8 mouse cellular contexts compared by ENCODE assay signal in the genomic region with DNA sequence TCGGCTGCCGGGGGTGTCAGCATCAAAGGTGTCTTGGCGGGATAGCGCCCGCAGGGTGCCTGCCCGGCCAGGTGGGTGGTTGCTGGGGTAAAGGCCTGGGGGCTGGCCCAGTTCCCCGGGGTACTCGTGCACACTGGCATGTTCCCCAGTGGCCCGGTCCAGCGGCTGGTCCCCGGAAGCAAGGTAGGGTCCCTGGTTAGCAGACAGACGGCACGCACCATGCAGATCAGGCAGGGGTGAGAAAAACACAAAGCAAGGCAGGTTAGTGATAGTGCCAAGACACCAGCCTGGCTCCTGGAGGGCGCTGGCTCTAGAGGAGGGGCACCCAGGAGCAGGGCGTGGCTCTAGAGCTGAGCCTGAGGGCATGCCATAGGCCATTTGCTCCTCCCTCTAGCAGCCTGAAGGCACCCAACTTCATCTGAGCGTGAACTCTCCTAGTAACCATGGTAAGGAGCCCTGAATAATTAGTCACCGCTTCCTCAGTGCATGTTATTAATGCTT. TPM values are rescaled to one million over a fixed set of nuclear protein-coding genes. Genes with fewer than 3 reads are reported as not detected.
DNase-seq lines count a peak whose midpoint lies in the region; ATAC-seq and TF ChIP-seq lines count a peak whose summit lies in the region.

No protein-coding gene starts in this region.

- TF ChIP-seq EP300 in MEL (IDR thresholded peaks at IDR 0.05; ENCODE audit: low read depth in 1 of 2, low read length in 2 of 2), result no peak

- no peak for TF ChIP-seq CTCF in layer of hippocampus, adult 2 months (conservative IDR thresholded peaks at IDR 0.05)
- no peak for TF ChIP-seq CTCF in MEL (IDR thresholded peaks at IDR 0.05 in 2 of 3, conservative IDR thresholded peaks at IDR 0.05 in 1 of 3; ENCODE audit: control insufficient read depth in 1 of 3, insufficient read depth in 1 of 3, low read depth in 2 of 3, low read length in 3 of 3, poor library complexity in 1 of 3, severe bottlenecking in 1 of 3)

- peaks cover 5 to 16% of the 10 kb centered on the region in 2 experiments; a peak in 3 of 4 replicates for H3K4me1 ChIP-seq in MEL (ENCODE audit: control insufficient read depth in 1 of 2, insufficient read depth in 2 of 2, low read length in 2 of 2)
- H3K4me1 ChIP-seq in heart, embryonic 16.5 days (ENCODE audit: control insufficient read depth, insufficient read depth, low read length), result peaks cover 16% of the 10 kb centered on the region
- peaks cover 28% of the 10 kb centered on the region for H3K4me1 ChIP-seq in midbrain, embryonic 13.5 days (replicated peaks)

- H3K4me2 ChIP-seq in heart, embryonic 16.5 days (ENCODE audit: low read depth, low read length), result peak overlapping the region; percentile 61
- 0 out of 2 replicates have a peak overlapping the region, but pooled peaks have one; percentile 19 for H3K4me2 ChIP-seq in midbrain, embryonic 13.5 days (replicated peaks)

- TF ChIP-seq POLR2A in MEL (IDR thresholded peaks at IDR 0.05; ENCODE audit: control insufficient read depth in 1 of 2, insufficient read depth in 1 of 2, low read depth in 1 of 2, low read length in 2 of 2, poor library complexity in 1 of 2), result no peak

- TF ChIP-seq RAD21 in MEL (IDR thresholded peaks at IDR 0.05; ENCODE audit: low read depth, low read length), result no peak

- 38% methylated on average over 17 of the region's 17 CpGs for whole genome bisulfite sequencing in heart, embryonic 16.5 days
- 38% methylated on average over 17 of the region's 17 CpGs for WGBS in midbrain, embryonic 13.5 days

- peaks cover 0 to 6% of the 10 kb centered on the region in 2 experiments; a peak in 2 of 4 replicates for H3K36me3 ChIP-seq in MEL (ENCODE audit: control insufficient read depth in 1 of 2, insufficient read depth in 2 of 2, low read length in 2 of 2)
- H3K36me3 ChIP-seq in heart, embryonic 16.5 days (ENCODE audit: control insufficient read depth, insufficient read depth), result 0 out of 2 replicates have a peak, but pooled peaks cover 3% of the 10 kb centered on the region
- peaks cover 54% of the 10 kb centered on the region for H3K36me3 ChIP-seq in midbrain, embryonic 13.5 days

- no peaks in the 10 kb centered on the region for H3K79me2 ChIP-seq in MEL (ENCODE audit: control insufficient read depth, insufficient read depth, low read length, poor library complexity)

- H3K27me3 ChIP-seq in MEL (ENCODE audit: control insufficient read depth in 1 of 2, insufficient read depth in 2 of 2, low read length in 2 of 2), result no peaks in the 10 kb centered on the region
- H3K27me3 ChIP-seq in heart, embryonic 16.5 days (ENCODE audit: control insufficient read depth, insufficient read depth, low read length), result peaks cover 26% of the 10 kb centered on the region
- peaks cover 10% of the 10 kb centered on the region; the same call in 1 of the 2 replicates for H3K27me3 ChIP-seq in midbrain, embryonic 13.5 days

- DNase-seq in layer of hippocampus, adult 2 months (ENCODE audit: low spot score in 2 of 2), result no peak
- DNase-seq in layer of hippocampus, postnatal 36 days, result no peak
- peak; percentile 20 for DNase-seq in MEL (ENCODE audit: low read depth, low spot score)
- no peak for DNase-seq in layer of hippocampus, adult 9-11 months
- DNase-seq in layer of hippocampus, postnatal 14 days (ENCODE audit: low spot score in 2 of 2), result no peak
- no peak for DNase-seq in cerebellum, adult 9-10 months

- H3K27ac ChIP-seq in layer of hippocampus, adult 2 months, result peak overlapping the region; percentile 72
- no peak overlapping the region for H3K27ac ChIP-seq in MEL (ENCODE audit: control insufficient read depth, low read depth, low read length)
- H3K27ac ChIP-seq in heart, embryonic 16.5 days (ENCODE audit: low read length), result no peak overlapping the region
- no peak overlapping the region for H3K27ac ChIP-seq in midbrain, embryonic 13.5 days

- no peak overlapping the region for H3K4me3 ChIP-seq in layer of hippocampus, adult 2 months
- H3K4me3 ChIP-seq in MEL (ENCODE audit: control insufficient read depth in 1 of 2, insufficient read depth in 1 of 2, low read depth in 2 of 2, low read length in 2 of 2), result no peak overlapping the region
- peak overlapping the region; percentile 36 for H3K4me3 ChIP-seq in heart, embryonic 16.5 days (ENCODE audit: low read length)
- no peak overlapping the region for H3K4me3 ChIP-seq in midbrain, embryonic 13.5 days (replicated peaks)

- ATAC-seq in heart, embryonic 16.5 days (replicated peaks; ENCODE audit: extremely low read depth, insufficient read depth, low FRiP score), result no peak
- peak; percentile 31; the same call in 1 of the 2 replicates for ATAC-seq in midbrain, embryonic 13.5 days

- no peak overlapping the region for H3K9ac ChIP-seq in MEL (ENCODE audit: control insufficient read depth, low read depth, low read length, poor library complexity, severe bottlenecking)
- H3K9ac ChIP-seq in heart, embryonic 16.5 days (ENCODE audit: low read length), result no peak overlapping the region; the same call in 1 of the 2 replicates
- H3K9ac ChIP-seq in midbrain, embryonic 13.5 days (replicated peaks), result 0 out of 2 replicates have a peak overlapping the region, but pooled peaks have one; percentile 19

- no peaks in the 10 kb centered on the region for H3K9me3 ChIP-seq in MEL (replicated peaks; ENCODE audit: insufficient read depth, low read length)
- no peaks in the 10 kb centered on the region for H3K9me3 ChIP-seq in heart, embryonic 16.5 days (replicated peaks; ENCODE audit: control insufficient read depth, low read length)
- H3K9me3 ChIP-seq in midbrain, embryonic 13.5 days, result no peaks in the 10 kb centered on the region

TF ChIP-seq in MEL, 35 proteins besides CTCF, POLR2A, EP300 and RAD21:
- TF ChIP-seq ETS1 (IDR thresholded peaks at IDR 0.05; ENCODE audit: low read depth, low read length), result no peak
- TF ChIP-seq GATA1 (IDR thresholded peaks at IDR 0.05; ENCODE audit: low read depth, low read length), result no peak
- no peak for TF ChIP-seq UBTF (IDR thresholded peaks at IDR 0.05; ENCODE audit: borderline replicate concordance, insufficient read depth, low read depth, low read length)
- TF ChIP-seq GABPA (IDR thresholded peaks at IDR 0.05; ENCODE audit: low read depth, low read length), result no peak
TF ChIP-seq in MEL: peak in this region for 0.

RNA-seq across cellular contexts. Expression of gene Arl5c, which starts 7.2 kb away (rescaled TPM):
- 1 to 10 TPM; 1.4 to 1.7 TPM for total RNA-seq in layer of hippocampus, adult 2 months (2021)
- total RNA-seq in layer of hippocampus, postnatal 36 days (2021), result 1 to 10 TPM; 1.0 to 1.1 TPM
- 1.2 and 1.3 TPM in 2 replicates for total RNA-seq in MEL (2012; rRNA removed)
- 10 to 100 TPM in 1 of 2 experiments, not detected in 1; 10.4 TPM for polyA plus RNA-seq in MEL (2012; ENCODE audit: insufficient read depth in 1 of 2, insufficient read length in 2 of 2, low read depth in 1 of 2, low replicate concordance in 2 of 2, missing spikeins in 1 of 2)
- polyA plus RNA-seq in heart, embryonic 16.5 days (2015; fragmentation: Nextera tagmentation; extraction: Ambion mirVana), result 7.7 and 13.2 TPM in 2 replicates
- polyA plus RNA-seq in midbrain, embryonic 13.5 days (2015; fragmentation: Nextera tagmentation; extraction: Ambion mirVana), result 8.0 and 10.5 TPM in 2 replicates
- 1 to 10 TPM; 1.5 to 1.6 TPM for total RNA-seq in layer of hippocampus, postnatal 14 days (2021)

RNA-seq across cellular contexts. Expression of gene Plxdc1, which starts 17.0 kb away (rescaled TPM):
- 10 to 100 TPM in 1 of 2 experiments, 1 to 10 TPM in 1; 9.0 to 10.3 TPM for total RNA-seq in layer of hippocampus, adult 2 months (2021)
- 10 to 100 TPM in 1 of 2 experiments, 1 to 10 TPM in 1; 8.2 to 10.0 TPM for total RNA-seq in layer of hippocampus, postnatal 36 days (2021)
- total RNA-seq in MEL (2012; rRNA removed), result 13.1 and 15.1 TPM in 2 replicates
- 10 to 100 TPM in 1 of 2 experiments, not detected in 1; 24.5 TPM for polyA plus RNA-seq in MEL (2012; ENCODE audit: insufficient read depth in 1 of 2, insufficient read length in 2 of 2, low read depth in 1 of 2, low replicate concordance in 2 of 2, missing spikeins in 1 of 2)
- polyA plus RNA-seq in heart, embryonic 16.5 days (2015; fragmentation: Nextera tagmentation; extraction: Ambion mirVana), result 1.8 and 2.6 TPM in 2 replicates
- 0.38 and 0.63 TPM in 2 replicates for polyA plus RNA-seq in midbrain, embryonic 13.5 days (2015; fragmentation: Nextera tagmentation; extraction: Ambion mirVana)
- total RNA-seq in layer of hippocampus, postnatal 14 days (2021), result 1 to 10 TPM; 7.9 to 9.6 TPM

RNA-seq across cellular contexts. Expression of gene Cacnb1, which starts 19.6 kb away (rescaled TPM):
- 100 to 1,000 TPM; 139 to 142 TPM for total RNA-seq in layer of hippocampus, adult 2 months (2021)
- total RNA-seq in layer of hippocampus, postnatal 36 days (2021), result 100 to 1,000 TPM; 135 TPM
- 1.8 and 2.3 TPM in 2 replicates for total RNA-seq in MEL (2012; rRNA removed)
- 1 to 10 TPM in 1 of 2 experiments, not detected in 1; 4.4 TPM for polyA plus RNA-seq in MEL (2012; ENCODE audit: insufficient read depth in 1 of 2, insufficient read length in 2 of 2, low read depth in 1 of 2, low replicate concordance in 2 of 2, missing spikeins in 1 of 2)
- polyA plus RNA-seq in heart, embryonic 16.5 days (2015; fragmentation: Nextera tagmentation; extraction: Ambion mirVana), result 6.3 and 6.7 TPM in 2 replicates
- 49.8 and 51.8 TPM in 2 replicates for polyA plus RNA-seq in midbrain, embryonic 13.5 days (2015; fragmentation: Nextera tagmentation; extraction: Ambion mirVana)
- 100 to 1,000 TPM; 128 to 131 TPM for total RNA-seq in layer of hippocampus, postnatal 14 days (2021)

RNA-seq across cellular contexts. Expression of gene Rpl19, which starts 23.3 kb away (rescaled TPM):
- total RNA-seq in layer of hippocampus, adult 2 months (2021), result 100 to 1,000 TPM; 615 to 621 TPM
- total RNA-seq in layer of hippocampus, postnatal 36 days (2021), result 100 to 1,000 TPM; 586 to 604 TPM
- 4,634 and 4,715 TPM in 2 replicates for total RNA-seq in MEL (2012; rRNA removed)
- 1,000 to 10,000 TPM in 1 of 2 experiments, 100 to 1,000 TPM in 1; 210 to 2,650 TPM for polyA plus RNA-seq in MEL (2012; ENCODE audit: insufficient read depth in 1 of 2, insufficient read length in 2 of 2, low read depth in 1 of 2, low replicate concordance in 2 of 2, missing spikeins in 1 of 2)
- 596 and 670 TPM in 2 replicates for polyA plus RNA-seq in heart, embryonic 16.5 days (2015; fragmentation: Nextera tagmentation; extraction: Ambion mirVana)
- 699 and 710 TPM in 2 replicates for polyA plus RNA-seq in midbrain, embryonic 13.5 days (2015; fragmentation: Nextera tagmentation; extraction: Ambion mirVana)
- total RNA-seq in layer of hippocampus, postnatal 14 days (2021), result 100 to 1,000 TPM; 532 to 602 TPM

RNA-seq across cellular contexts. Expression of gene Stac2, which starts 50.0 kb away (rescaled TPM):
- 10 to 100 TPM; 50.2 to 50.8 TPM for total RNA-seq in layer of hippocampus, adult 2 months (2021)
- total RNA-seq in layer of hippocampus, postnatal 36 days (2021), result 10 to 100 TPM; 46.5 to 56.2 TPM
- total RNA-seq in MEL (2012; rRNA removed), result not detected in 2 replicates
- polyA plus RNA-seq in MEL (2012; ENCODE audit: insufficient read depth in 1 of 2, insufficient read length in 2 of 2, low read depth in 1 of 2, low replicate concordance in 2 of 2, missing spikeins in 1 of 2), result under 1 TPM in 1 of 2 experiments, not detected in 1; 0.04 TPM
- polyA plus RNA-seq in heart, embryonic 16.5 days (2015; fragmentation: Nextera tagmentation; extraction: Ambion mirVana), result 0.62 and 0.75 TPM in 2 replicates
- 1.6 and 1.7 TPM in 2 replicates for polyA plus RNA-seq in midbrain, embryonic 13.5 days (2015; fragmentation: Nextera tagmentation; extraction: Ambion mirVana)
- 10 to 100 TPM; 27.2 to 31.0 TPM for total RNA-seq in layer of hippocampus, postnatal 14 days (2021)

Comparison
In these comparisons a context has a peak if more than half of its experiments do, and no peak if none do; other contexts are left out.
1. RNA of gene Cacnb1, which starts 19.6 kb away (total RNA-seq): 139 to 142 TPM in layer of hippocampus, adult 2 months, 135 TPM in layer of hippocampus, postnatal 36 days and 128 to 131 TPM in layer of hippocampus, postnatal 14 days; 1.8 to 2.3 TPM in MEL; every median in the first group is over 10 times any median in the second.